Mouse (Mus musculus) hindbrain, embryonic 15.5 days (tissue): ENCODE data around the gene Cyp2f2. TPM values are rescaled to one million over a fixed set of nuclear protein-coding genes. Genes with fewer than 3 reads are reported as not detected.

Experiments used
- ATAC-seq: fragments of 200-750 bp; cut with Nextera tagmentation; 2 replicates; pipeline ENCODE4 v1.8.0; 2017; ENCODE audit warnings: low read depth, moderate number of reproducible peaks, moderate TSS enrichment; ENCODE audit not compliant: low FRiP score
- H3K27ac ChIP-seq: fragments of 300-500 bp; sonication (generic); replicated peaks from 2 replicates; pipeline ENCODE4 v1.5.1; 2015; ENCODE audit warnings: mild to moderate bottlenecking, inconsistent platforms
- H3K27me3 ChIP-seq: fragments of 300-500 bp; sonication (generic); 2 replicates; pipeline ENCODE4 v1.6.1; 2015; ENCODE audit warnings: control low read depth, inconsistent platforms
- H3K36me3 ChIP-seq: fragments of 300-500 bp; sonication (generic); 2 replicates; pipeline ENCODE4 v1.6.1; 2015; ENCODE audit warnings: control low read depth, inconsistent platforms
- H3K4me1 ChIP-seq: fragments of 300-500 bp; sonication (generic); replicated peaks from 2 replicates; pipeline ENCODE4 v1.6.1; 2015; ENCODE audit warnings: control low read depth, inconsistent platforms
- H3K4me2 ChIP-seq: fragments of 300-500 bp; sonication (generic); 2 replicates; pipeline ENCODE4 v1.6.1; 2015; ENCODE audit warnings: moderate library complexity, mild to moderate bottlenecking, inconsistent platforms
- H3K4me3 ChIP-seq: fragments of 300-500 bp; sonication (generic); 2 replicates; pipeline ENCODE4 v1.5.1; 2015; ENCODE audit warnings: mild to moderate bottlenecking, inconsistent platforms
- H3K9ac ChIP-seq: fragments of 300-500 bp; sonication (generic); 2 replicates; pipeline ENCODE4 v1.6.1; 2015; ENCODE audit warnings: inconsistent platforms
- H3K9me3 ChIP-seq: fragments of 300-500 bp; sonication (generic); 2 replicates; pipeline ENCODE4 v1.6.1; 2016; ENCODE audit warnings: control low read depth, inconsistent platforms
- WGBS: fragments of 180-500 bp; shearing (Covaris S2); methylation state at CpG from one replicate; pipeline ENCODE4 v1.1.7; 2015; 5-methylcytosine and 5-hydroxymethylcytosine counted together
- polyA plus RNA-seq: library from polyadenylated mRNA; unstranded; fragments of >200 nt; fragmentation: Nextera tagmentation; extraction: Ambion mirVana; gene quantifications from 2 replicates; pipeline ENCODE4 v1.2.1, GENCODE M21; 2015

Gene Cyp2f2
- polyA plus RNA-seq, 1 experiment from 2014 or later = not detected

GRCm38 (mm10) chr7:27128162-27128561 lies 8.5 kb downstream of the Cyp2f2 start:
- Histone ChIP-seq H3K9ac (no peak overlapping the region), H3K27me3 (no peaks in the 10 kb centered on the region), H3K4me1 (no peaks in the 10 kb centered on the region), H3K36me3 (no peaks in the 10 kb centered on the region), H3K9me3 (no peaks in the 10 kb centered on the region), H3K4me2 (no peak overlapping the region), H3K27ac (no peak overlapping the region), H3K4me3 (no peak overlapping the region)
- 52% methylated on average over 3 of the region's 3 CpGs for WGBS
- ATAC-seq = no peak

GRCm38 (mm10) chr7:27128946-27129345 lies 9.2 kb downstream of the Cyp2f2 start:
- Histone ChIP-seq H3K4me3 (no peak overlapping the region), H3K27me3 (no peaks in the 10 kb centered on the region), H3K27ac (no peak overlapping the region), H3K9ac (no peak overlapping the region), H3K36me3 (no peaks in the 10 kb centered on the region), H3K9me3 (no peaks in the 10 kb centered on the region), H3K4me1 (no peaks in the 10 kb centered on the region), H3K4me2 (no peak overlapping the region)
- no peak for ATAC-seq
- 95% methylated on average over 13 of the region's 13 CpGs for WGBS

- no peak for ATAC-seq
- no peaks in the 10 kb centered on the region for H3K9me3 ChIP-seq
- no peak overlapping the region for H3K4me3 ChIP-seq
- WGBS = 91% methylated on average over 12 of the region's 12 CpGs
- H3K27me3 ChIP-seq = no peaks in the 10 kb centered on the region
- H3K4me2 ChIP-seq = no peak overlapping the region
- no peaks in the 10 kb centered on the region for H3K36me3 ChIP-seq
- H3K9ac ChIP-seq = no peak overlapping the region
- no peak overlapping the region for H3K27ac ChIP-seq
- no peaks in the 10 kb centered on the region for H3K4me1 ChIP-seq
These were observed 10.1 kb downstream of the Cyp2f2 start for GRCm38 (mm10) chr7:27129811-27130210.

- Histone ChIP-seq H3K36me3 (no peaks in the 10 kb centered on the region), H3K4me1 (no peaks in the 10 kb centered on the region), H3K27me3 (no peaks in the 10 kb centered on the region), H3K27ac (no peak overlapping the region), H3K4me3 (no peak overlapping the region), H3K9me3 (no peaks in the 10 kb centered on the region), H3K9ac (no peak overlapping the region), H3K4me2 (no peak overlapping the region)
- WGBS = 90% methylated on average over 22 of the region's 22 CpGs
- no peak for ATAC-seq
These were observed 11.0 kb downstream of the Cyp2f2 start for GRCm38 (mm10) chr7:27130521-27131370.

GRCm38 (mm10) chr7:27131387-27131786 lies 11.7 kb downstream of the Cyp2f2 start:
- no peak overlapping the region for H3K4me2 ChIP-seq
- no peaks in the 10 kb centered on the region for H3K36me3 ChIP-seq
- no peak overlapping the region for H3K4me3 ChIP-seq
- H3K9me3 ChIP-seq = no peaks in the 10 kb centered on the region
- no peaks in the 10 kb centered on the region for H3K4me1 ChIP-seq
- H3K27me3 ChIP-seq = no peaks in the 10 kb centered on the region
- WGBS = 69% methylated on average over 2 of the region's 2 CpGs
- no peak for ATAC-seq
- H3K27ac ChIP-seq = no peak overlapping the region
- no peak overlapping the region for H3K9ac ChIP-seq

GRCm38 (mm10) chr7:27132588-27132987 lies 12.9 kb downstream of the Cyp2f2 start:
- Histone ChIP-seq H3K9ac (no peak overlapping the region), H3K4me2 (no peak overlapping the region), H3K4me1 (no peaks in the 10 kb centered on the region), H3K36me3 (no peaks in the 10 kb centered on the region), H3K27me3 (no peaks in the 10 kb centered on the region), H3K9me3 (no peaks in the 10 kb centered on the region), H3K27ac (no peak overlapping the region), H3K4me3 (no peak overlapping the region)
- WGBS = 17% methylated on average over 10 of the region's 10 CpGs
- no peak for ATAC-seq

- Histone ChIP-seq H3K4me1 (no peaks in the 10 kb centered on the region), H3K9ac (no peak overlapping the region), H3K27ac (no peak overlapping the region), H3K36me3 (no peaks in the 10 kb centered on the region), H3K4me3 (no peak overlapping the region), H3K27me3 (no peaks in the 10 kb centered on the region), H3K4me2 (no peak overlapping the region), H3K9me3 (no peaks in the 10 kb centered on the region)
- WGBS = 69% methylated on average over 12 of the region's 12 CpGs
- ATAC-seq = no peak
These were observed 13.4 kb downstream of the Cyp2f2 start for GRCm38 (mm10) chr7:27133156-27133555.

GRCm38 (mm10) chr7:27133757-27134156 lies 14.0 kb downstream of the Cyp2f2 start:
- no peak for ATAC-seq
- H3K4me3 ChIP-seq = no peak overlapping the region
- no peak overlapping the region for H3K4me2 ChIP-seq
- no peak overlapping the region for H3K9ac ChIP-seq
- no peaks in the 10 kb centered on the region for H3K27me3 ChIP-seq
- H3K27ac ChIP-seq = no peak overlapping the region
- H3K9me3 ChIP-seq = no peaks in the 10 kb centered on the region
- WGBS = 88% methylated on average over 4 of the region's 4 CpGs
- H3K36me3 ChIP-seq = no peaks in the 10 kb centered on the region
- H3K4me1 ChIP-seq = no peaks in the 10 kb centered on the region

- H3K9me3 ChIP-seq = no peaks in the 10 kb centered on the region; the same call in 1 of the 2 replicates
- H3K4me1 ChIP-seq = no peaks in the 10 kb centered on the region
- H3K36me3 ChIP-seq = no peaks in the 10 kb centered on the region
- no peaks in the 10 kb centered on the region for H3K27me3 ChIP-seq
- WGBS = 69% methylated on average over 8 of the region's 8 CpGs
- ATAC-seq = no peak
- no peak overlapping the region for H3K9ac ChIP-seq
- no peak overlapping the region for H3K27ac ChIP-seq
- H3K4me2 ChIP-seq = no peak overlapping the region
- no peak overlapping the region for H3K4me3 ChIP-seq
These were observed 16.8 kb downstream of the Cyp2f2 start for GRCm38 (mm10) chr7:27136410-27136996.

- H3K4me3 ChIP-seq = no peak within 1 kb of the TSS
- H3K9ac ChIP-seq = no peak within 1 kb of the TSS
- ATAC-seq = peak; percentile 44; the same call in 1 of the 2 replicates
- no peaks in the 10 kb centered on the region for H3K4me1 ChIP-seq
- no peak within 1 kb of the TSS for H3K4me2 ChIP-seq
- H3K27me3 ChIP-seq = no peaks in the 10 kb centered on the region
- H3K27ac ChIP-seq = no peak within 1 kb of the TSS
- H3K36me3 ChIP-seq = peaks cover 12% of the 10 kb centered on the region
- WGBS = 77% methylated on average over 10 of the region's 10 CpGs
- H3K9me3 ChIP-seq = no peaks in the 10 kb centered on the region
These were observed 33.6 kb downstream of the Cyp2f2 start, which contains the start of gene Cyp2t4 for GRCm38 (mm10) chr7:27153205-27153764. Cyp2t4 (plus strand) TSS chr7:27153714.

GRCm38 (mm10) chr7:27156005-27156404 lies 36.3 kb downstream of the Cyp2f2 start:
- H3K4me3 ChIP-seq = no peak overlapping the region
- no peak for ATAC-seq
- peaks cover 14% of the 10 kb centered on the region for H3K4me1 ChIP-seq
- H3K27me3 ChIP-seq = no peaks in the 10 kb centered on the region
- H3K9ac ChIP-seq = no peak overlapping the region
- H3K27ac ChIP-seq = no peak overlapping the region
- 82% methylated on average over 13 of the region's 13 CpGs for WGBS
- H3K36me3 ChIP-seq = peaks cover 30% of the 10 kb centered on the region
- H3K4me2 ChIP-seq = no peak overlapping the region
- H3K9me3 ChIP-seq = no peaks in the 10 kb centered on the region

- H3K36me3 ChIP-seq = peaks cover 30% of the 10 kb centered on the region
- 95% methylated on average over 9 of the region's 9 CpGs for WGBS
- H3K4me1 ChIP-seq = peaks cover 35% of the 10 kb centered on the region
- H3K9ac ChIP-seq = no peak overlapping the region
- H3K4me3 ChIP-seq = no peak overlapping the region
- H3K9me3 ChIP-seq = no peaks in the 10 kb centered on the region
- H3K4me2 ChIP-seq = no peak overlapping the region
- no peaks in the 10 kb centered on the region for H3K27me3 ChIP-seq
- no peak overlapping the region for H3K27ac ChIP-seq
- no peak for ATAC-seq
These were observed 38.5 kb downstream of the Cyp2f2 start for GRCm38 (mm10) chr7:27158171-27158570.
